Mouse (Mus musculus) urinary bladder, postnatal 10 days (tissue): ENCODE results near the gene Il1a.

ENCODE experiments used
- DNase-seq: peaks from one replicate; pipeline ENCODE4 v3.0.0; 2022; ENCODE audit warnings: low spot score

Gene Il1a

DNA sequence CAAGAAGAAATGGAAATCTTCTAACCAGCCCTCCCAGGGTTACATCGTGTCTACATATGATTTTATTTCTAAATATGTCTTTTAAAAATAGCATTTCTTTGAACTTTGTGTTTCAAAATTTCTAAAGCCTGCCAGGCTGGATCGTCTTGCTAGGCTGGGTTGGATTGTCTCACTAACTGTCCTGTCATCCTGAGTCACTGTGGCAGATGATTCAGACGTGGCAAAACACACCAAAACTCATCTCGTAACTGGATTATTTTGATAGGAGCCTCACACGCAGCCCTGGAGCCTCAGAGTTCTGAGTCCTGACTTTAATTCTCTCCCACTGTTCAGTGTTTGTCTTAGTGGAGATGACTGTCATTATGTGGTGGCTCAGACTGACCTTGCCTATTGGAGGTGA, 46.7 kb downstream of the Il1a start:
- no peak for DNase-seq

DNA sequence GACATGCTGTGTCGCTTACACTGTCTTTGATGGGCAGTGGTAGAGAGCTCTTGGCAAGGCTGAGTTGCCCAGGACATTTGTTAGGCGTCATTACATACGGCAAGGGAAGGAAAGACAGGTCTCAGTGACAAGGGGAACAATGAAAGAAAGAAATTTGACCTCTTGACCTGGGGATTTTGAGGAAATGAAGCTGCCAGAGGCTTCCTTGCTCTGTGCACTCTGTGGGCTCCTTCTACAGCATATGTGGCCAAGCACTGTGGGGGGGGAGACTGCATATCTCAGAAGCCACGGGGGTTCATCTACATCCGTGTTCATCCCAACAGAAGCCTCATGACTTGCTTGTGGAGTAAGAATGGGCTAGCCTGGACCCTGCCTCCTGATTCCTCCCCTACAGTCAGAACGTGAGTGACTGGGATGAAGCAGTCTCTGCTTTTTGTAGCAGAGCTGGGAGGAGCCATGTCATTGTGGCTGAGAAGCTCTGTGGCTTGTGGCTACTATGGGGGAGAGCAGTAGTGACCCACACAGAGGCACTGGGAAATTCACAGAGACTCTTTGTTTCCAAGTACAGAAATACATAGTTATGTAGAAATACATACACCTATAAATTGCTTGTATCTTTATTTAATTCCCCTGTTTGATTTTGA, 48.5 kb downstream of the Il1a start:
- no peak for DNase-seq

DNA sequence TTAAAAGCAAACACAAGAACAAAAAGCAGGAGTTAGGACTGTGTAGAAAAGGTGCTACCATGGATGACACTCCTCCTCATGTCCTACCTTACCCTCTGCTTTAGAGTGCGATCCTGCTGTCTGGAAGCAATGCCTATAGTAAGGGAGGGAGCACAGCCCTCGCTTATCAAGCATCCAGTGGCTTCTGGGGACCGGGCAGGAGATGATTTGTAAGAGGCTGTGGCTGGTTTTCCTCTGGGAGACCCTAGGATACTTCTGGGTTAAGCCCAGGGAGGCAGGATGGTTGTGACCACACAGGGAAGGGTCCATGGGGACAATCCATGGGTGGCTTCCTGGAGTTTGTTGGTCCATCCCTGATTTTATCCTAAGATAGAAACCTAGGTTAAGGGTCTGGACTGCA, 49.1 kb downstream of the Il1a start:
- no peak for DNase-seq

DNA sequence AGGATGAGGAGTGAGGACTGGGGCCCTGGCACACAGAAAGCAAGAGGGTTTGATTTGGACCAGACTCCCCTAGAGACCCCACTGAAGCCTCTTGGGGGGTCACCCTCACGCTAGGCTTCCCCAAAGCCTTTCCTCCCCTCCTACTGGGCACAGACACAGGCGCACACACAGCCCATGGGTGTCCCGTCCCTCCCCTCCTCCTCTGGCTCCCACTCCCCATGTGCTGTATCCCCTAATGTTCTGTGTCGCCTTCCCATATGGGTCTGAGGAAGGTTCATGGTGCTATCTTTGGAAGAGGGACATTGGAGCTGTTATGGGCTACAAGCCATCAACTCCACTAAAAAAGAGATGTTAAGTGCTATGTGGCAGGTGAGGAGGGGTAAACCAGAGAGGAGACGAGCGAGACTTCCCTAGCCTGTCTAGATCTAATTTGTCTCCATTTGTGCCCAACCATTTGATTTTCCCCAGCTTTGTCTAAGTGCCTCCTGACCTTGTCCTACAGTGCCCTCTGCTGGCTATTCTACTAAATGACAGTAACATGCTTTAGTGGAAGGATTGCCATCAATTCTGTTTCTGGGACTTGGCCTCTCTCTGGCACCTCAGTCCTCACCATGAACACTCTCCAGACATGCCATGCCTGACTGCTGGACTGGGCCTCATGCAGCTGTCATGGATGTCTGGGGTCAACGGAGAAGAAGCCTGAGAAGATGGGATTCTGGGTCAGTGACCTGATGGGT, 51.1 kb downstream of the Il1a start:
- DNase-seq, result no peak

DNA sequence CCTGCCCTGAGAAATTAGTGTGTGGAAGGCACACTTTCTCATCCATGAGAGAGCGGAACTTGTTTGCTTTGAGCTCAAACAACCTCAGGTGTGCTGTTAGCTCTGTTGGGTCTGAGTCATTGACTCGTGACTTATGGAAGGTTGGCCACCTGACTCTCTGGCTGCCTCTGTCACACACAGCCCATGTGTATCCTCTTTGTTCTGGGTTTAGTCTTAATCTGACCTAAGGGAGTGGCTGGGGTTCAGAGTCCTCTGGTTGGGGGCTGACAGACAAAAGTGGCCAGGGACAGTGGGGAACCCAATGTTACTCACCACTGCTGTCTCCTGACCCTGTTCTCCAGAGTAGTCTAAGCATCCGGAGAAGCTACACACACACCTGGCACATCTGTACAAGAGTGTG, 51.7 kb downstream of the Il1a start:
- DNase-seq, result no peak

DNA sequence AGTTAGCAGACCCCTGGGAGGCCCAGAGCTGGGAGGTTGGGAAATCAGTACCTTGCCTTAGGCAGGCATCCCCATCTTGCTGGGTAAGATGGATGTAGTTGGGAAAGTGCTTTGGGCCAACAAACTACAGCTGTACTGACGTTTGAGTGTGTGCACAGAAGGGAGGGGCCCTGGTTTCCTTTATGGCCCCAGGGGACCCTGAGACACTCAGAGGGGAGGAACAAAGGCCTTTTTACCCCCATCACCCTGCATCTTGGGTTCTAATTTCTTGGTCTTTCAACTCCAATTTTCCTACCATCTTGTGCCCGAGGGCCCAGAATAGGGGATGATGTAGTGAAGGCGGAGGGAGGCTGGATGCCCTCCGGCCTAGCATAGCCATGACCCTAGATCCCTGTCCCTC, 53.8 kb downstream of the Il1a start:
- no peak for DNase-seq

DNA sequence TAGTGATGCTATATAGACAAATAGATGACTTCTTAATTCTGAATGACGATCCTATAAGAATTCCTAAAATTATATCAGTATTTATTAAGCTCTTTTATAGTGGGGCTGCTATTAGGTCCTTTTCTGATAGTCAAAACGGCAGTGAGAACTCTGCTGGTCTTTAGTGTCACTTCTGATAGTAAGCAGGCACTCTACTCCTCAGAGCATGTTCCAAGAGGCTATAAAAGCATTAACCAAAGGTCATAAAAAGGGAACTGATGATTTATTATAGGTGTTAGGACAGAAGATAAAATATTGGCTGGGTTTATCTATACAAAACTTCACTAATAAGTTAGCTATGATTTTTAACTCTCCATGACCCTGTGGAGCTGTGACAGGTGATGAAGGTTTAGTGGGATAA, 55.7 kb downstream of the Il1a start:
- no peak for DNase-seq

DNA sequence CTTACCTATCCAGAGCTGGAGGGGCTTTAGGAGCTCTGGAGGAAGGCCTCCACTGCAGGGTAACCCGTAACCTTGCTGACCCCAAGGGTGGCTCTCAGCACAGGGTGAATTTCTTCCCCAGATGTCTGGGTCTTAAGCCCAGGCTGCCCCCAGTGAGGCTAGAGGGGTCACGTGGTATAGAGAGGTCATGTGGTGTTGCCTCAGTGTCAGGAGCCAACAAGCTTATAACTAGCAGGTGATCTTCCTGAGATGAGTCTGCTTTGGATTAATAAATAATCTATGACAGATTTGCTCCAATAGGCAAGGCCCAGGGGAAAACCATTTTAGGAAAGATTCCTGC, 56.2 kb downstream of the Il1a start:
- DNase-seq, result no peak

DNA sequence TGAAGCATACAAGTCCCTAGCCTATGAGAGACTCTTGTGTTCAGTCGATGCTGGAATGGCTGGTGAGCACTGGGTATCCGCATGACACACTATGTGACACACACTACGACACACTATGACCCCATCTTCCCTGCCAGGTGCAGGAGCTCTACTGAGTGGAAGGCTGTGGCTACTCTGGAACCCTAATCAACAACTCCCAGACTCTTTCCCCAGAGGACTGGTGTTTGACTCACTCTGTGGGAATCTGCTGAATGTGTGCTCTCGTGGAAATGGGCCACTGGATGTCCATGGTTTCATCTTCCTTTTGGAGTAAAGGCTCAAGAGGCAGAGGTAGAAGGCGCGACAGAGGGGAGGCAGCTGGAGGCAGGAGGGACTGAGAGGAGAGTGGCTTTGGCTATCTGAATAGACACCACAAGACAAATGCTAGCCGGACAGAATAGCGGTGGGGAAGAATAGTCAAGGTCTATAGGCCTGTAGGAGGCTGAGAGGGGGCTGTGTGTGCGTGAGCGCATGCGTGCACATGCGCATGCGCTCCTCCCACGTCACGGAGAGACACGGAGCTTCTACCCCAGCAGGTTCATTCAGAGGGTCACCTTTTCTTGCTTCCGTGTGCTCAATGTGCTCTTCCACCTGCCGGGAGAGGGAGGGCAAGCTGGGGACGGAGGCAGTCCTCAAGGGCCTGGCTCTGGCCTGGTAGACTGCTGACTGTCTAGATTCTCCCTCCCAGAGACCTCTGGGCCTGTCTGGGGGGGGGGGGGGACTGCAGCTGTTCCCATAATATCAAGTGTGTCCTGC, 56.7 kb downstream of the Il1a start:
- DNase-seq, result no peak
